Mouse (Mus musculus) cerebellum, adult 2 months (tissue): ENCODE measurements at regions not wholly inside any gene's neighbourhood (a gene's known extent, or its start where the extent isn't known, plus 50 kb on each side); places are given as distances from the start of the nearest gene placed in this dataset.

Experiments
- CTCF ChIP-seq: fragments of 200-500 bp; IDR thresholded peaks from 2 replicates; pipeline ENCODE4 v1.5.1; 2011; ENCODE audit warnings: low read depth, mild to moderate bottlenecking, control low read depth, low read length, moderate library complexity, borderline replicate concordance; ENCODE audit not compliant: insufficient read depth
- POLR2A ChIP-seq: fragments of 200-500 bp; IDR thresholded peaks from 2 replicates; pipeline ENCODE4 v1.6.1; 2011; ENCODE audit warnings: low read length, control low read depth, borderline replicate concordance; ENCODE audit not compliant: insufficient read depth

GRCm38 (mm10) chr16:5342326-5342725 lies 86.5 kb upstream of the Eef2kmt start:
- no peak for TF ChIP-seq CTCF
- no peak for TF ChIP-seq POLR2A
